Mouse (Mus musculus): ENCODE measurements around the gene Fbxo42. TPM values are rescaled to one million over a fixed set of nuclear protein-coding genes. Genes with fewer than 3 reads are reported as not detected.

Fbxo42 gene
- polyA plus RNA-seq, 1 experiment from 2014 or later: 28.6 TPM

- H3K4me3 ChIP-seq: no peak overlapping the region
Observed at GRCm38 (mm10) chr4:141160193-141160592, 12.5 kb downstream of the Fbxo42 start.

DNA sequence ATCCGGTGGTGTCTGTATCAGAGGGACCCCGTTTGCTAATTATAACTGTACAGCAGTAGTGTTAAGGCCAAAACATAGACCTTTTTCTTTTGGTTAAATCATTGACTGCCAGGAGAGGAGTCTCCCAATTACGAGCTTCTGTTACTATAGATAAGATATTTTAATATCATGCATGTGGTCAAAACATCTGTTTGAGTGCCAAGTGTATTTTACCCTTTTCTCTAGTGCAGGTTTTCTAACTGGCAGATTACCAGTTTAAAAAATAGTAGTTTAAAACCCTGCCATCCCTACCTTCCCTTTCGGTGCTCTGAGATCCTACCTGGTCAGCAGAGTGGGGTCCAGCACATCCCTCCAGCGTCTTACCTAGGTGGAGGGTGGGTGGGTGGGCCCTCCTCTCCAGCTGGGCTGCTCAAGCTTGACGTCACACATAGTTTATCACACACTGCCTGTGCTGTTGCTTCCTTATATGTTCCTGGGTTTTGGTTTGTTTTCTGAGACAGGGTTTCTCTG, 14.0 kb downstream of the Fbxo42 start:
- H3K27ac ChIP-seq: no peak overlapping the region
- H3K9me3 ChIP-seq (replicated peaks): peaks cover 9% of the 10 kb centered on the region; the same call in 1 of the 2 replicates
- WGBS: 96% methylated on average over 6 of the region's 6 CpGs
- no peak overlapping the region for H3K4me2 ChIP-seq (replicated peaks)
- peaks cover 5% of the 10 kb centered on the region; the same call in 1 of the 2 replicates for H3K36me3 ChIP-seq
- no peak overlapping the region for H3K4me3 ChIP-seq
- H3K9ac ChIP-seq: no peak overlapping the region
- ATAC-seq (ENCODE audit: low FRiP score): no peak
- H3K4me1 ChIP-seq: peaks cover 15% of the 10 kb centered on the region
- no peaks in the 10 kb centered on the region for H3K27me3 ChIP-seq

More at GRCm38 (mm10) chr4:141160193-141160592, 12.5 kb downstream of the Fbxo42 start:
- H3K27me3 ChIP-seq: no peaks in the 10 kb centered on the region
- no peak overlapping the region for H3K27ac ChIP-seq
- peaks cover 17% of the 10 kb centered on the region for H3K4me1 ChIP-seq
- H3K9me3 ChIP-seq (replicated peaks): peaks cover 9% of the 10 kb centered on the region; the same call in 1 of the 2 replicates
- no peak for ATAC-seq (ENCODE audit: low FRiP score)
- H3K9ac ChIP-seq: no peak overlapping the region
- peaks cover 5% of the 10 kb centered on the region; the same call in 1 of the 2 replicates for H3K36me3 ChIP-seq
- no peak overlapping the region for H3K4me2 ChIP-seq (replicated peaks)
- WGBS: 92% methylated on average over 4 of the region's 4 CpGs

- peaks cover 13% of the 10 kb centered on the region; the same call in 1 of the 2 replicates for H3K36me3 ChIP-seq
- H3K9me3 ChIP-seq (replicated peaks): peaks cover 9% of the 10 kb centered on the region; the same call in 1 of the 2 replicates
- no peak overlapping the region for H3K9ac ChIP-seq
- H3K4me3 ChIP-seq: no peak overlapping the region
- peaks cover 10% of the 10 kb centered on the region for H3K4me1 ChIP-seq
- H3K4me2 ChIP-seq (replicated peaks): no peak overlapping the region
- WGBS: 91% methylated on average over 5 of the region's 5 CpGs
- H3K27ac ChIP-seq: no peak overlapping the region
- no peak for ATAC-seq (ENCODE audit: low FRiP score)
- H3K27me3 ChIP-seq: no peaks in the 10 kb centered on the region
Observed at GRCm38 (mm10) chr4:141163729-141164128, 16.0 kb downstream of the Fbxo42 start.

- Histone ChIP-seq H3K27ac (no peak overlapping the region), H3K4me2 (replicated peaks) (no peak overlapping the region), H3K9ac (no peak overlapping the region), H3K4me3 (no peak overlapping the region), H3K36me3 (peaks cover 25% of the 10 kb centered on the region), H3K4me1 (no peaks in the 10 kb centered on the region), H3K27me3 (no peaks in the 10 kb centered on the region), H3K9me3 (replicated peaks) (peaks cover 9% of the 10 kb centered on the region; the same call in 1 of the 2 replicates)
- 81% methylated on average over 8 of the region's 8 CpGs for WGBS
- ATAC-seq (ENCODE audit: low FRiP score): no peak
Observed at GRCm38 (mm10) chr4:141165744-141166292, 18.1 kb downstream of the Fbxo42 start.

GRCm38 (mm10) chr4:141167156-141167555, 19.4 kb downstream of the Fbxo42 start:
- Histone ChIP-seq H3K36me3 (peaks cover 38% of the 10 kb centered on the region), H3K27ac (no peak overlapping the region)
- no peak for ATAC-seq (ENCODE audit: low FRiP score)

DNA sequence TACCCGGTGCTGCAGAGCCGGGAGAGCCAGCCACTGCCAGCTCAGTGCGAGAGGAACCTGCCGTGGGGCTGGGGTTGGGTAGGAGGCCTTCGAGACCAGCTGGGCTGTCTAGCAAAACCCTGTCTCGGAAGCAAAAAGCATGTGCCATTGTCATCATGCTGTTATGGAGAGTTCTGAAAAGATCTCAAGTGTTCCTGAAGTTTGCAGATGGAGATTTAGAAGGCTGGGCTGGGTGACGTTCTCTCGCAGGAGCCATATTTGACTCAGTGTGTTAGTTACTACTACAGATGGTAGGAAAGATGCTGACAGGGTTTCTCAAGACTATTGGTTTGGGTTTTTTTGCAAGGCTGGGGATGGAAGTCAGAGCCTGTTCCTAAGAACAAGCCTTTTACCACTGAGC, 24.4 kb downstream of the Fbxo42 start:
- ATAC-seq (ENCODE audit: low FRiP score): no peak
- no peak overlapping the region for H3K4me3 ChIP-seq
- no peak overlapping the region for H3K9ac ChIP-seq
- H3K9me3 ChIP-seq (replicated peaks): no peaks in the 10 kb centered on the region
- H3K27ac ChIP-seq: no peak overlapping the region
- H3K4me1 ChIP-seq: no peaks in the 10 kb centered on the region
- no peak overlapping the region for H3K4me2 ChIP-seq (replicated peaks)
- WGBS: 91% methylated on average over 8 of the region's 8 CpGs
- H3K27me3 ChIP-seq: no peaks in the 10 kb centered on the region
- peaks cover 57% of the 10 kb centered on the region for H3K36me3 ChIP-seq

More at GRCm38 (mm10) chr4:141167156-141167555, 19.4 kb downstream of the Fbxo42 start:
- H3K4me3 ChIP-seq: no peak overlapping the region
- H3K4me1 ChIP-seq: no peaks in the 10 kb centered on the region
- H3K9ac ChIP-seq: no peak overlapping the region
- no peaks in the 10 kb centered on the region for H3K27me3 ChIP-seq
- WGBS: 99% methylated on average over 3 of the region's 3 CpGs
- H3K9me3 ChIP-seq (replicated peaks): peaks cover 9% of the 10 kb centered on the region; the same call in 1 of the 2 replicates
- no peak overlapping the region for H3K4me2 ChIP-seq (replicated peaks)

- Histone ChIP-seq H3K27me3 (no peaks in the 10 kb centered on the region), H3K4me3 (no peak overlapping the region), H3K36me3 (peaks cover 41% of the 10 kb centered on the region), H3K9me3 (replicated peaks) (no peaks in the 10 kb centered on the region), H3K4me1 (peaks cover 6% of the 10 kb centered on the region), H3K9ac (no peak overlapping the region), H3K4me2 (replicated peaks) (no peak overlapping the region), H3K27ac (no peak overlapping the region)
- no peak for ATAC-seq (ENCODE audit: low FRiP score)
- WGBS: 87% methylated on average over 5 of the region's 5 CpGs
Observed at GRCm38 (mm10) chr4:141175783-141176182, 28.1 kb downstream of the Fbxo42 start.

GRCm38 (mm10) chr4:141176328-141176838, 28.7 kb downstream of the Fbxo42 start:
- H3K4me3 ChIP-seq: no peak overlapping the region

GRCm38 (mm10) chr4:141178500-141178899, 30.8 kb downstream of the Fbxo42 start:
- Histone ChIP-seq H3K4me1 (peaks cover 8% of the 10 kb centered on the region), H3K27ac (no peak overlapping the region), H3K4me2 (replicated peaks) (no peak overlapping the region), H3K4me3 (no peak overlapping the region), H3K9ac (no peak overlapping the region), H3K27me3 (no peaks in the 10 kb centered on the region), H3K36me3 (peaks cover 34% of the 10 kb centered on the region), H3K9me3 (replicated peaks) (no peaks in the 10 kb centered on the region)
- ATAC-seq (ENCODE audit: low FRiP score): no peak
- WGBS: 68% methylated on average over 4 of the region's 4 CpGs

More at GRCm38 (mm10) chr4:141176328-141176838, 28.7 kb downstream of the Fbxo42 start:
- no peak for ATAC-seq (ENCODE audit: low FRiP score)
- H3K4me2 ChIP-seq (replicated peaks): no peak overlapping the region
- no peak overlapping the region for H3K9ac ChIP-seq
- H3K36me3 ChIP-seq: peaks cover 41% of the 10 kb centered on the region
- no peaks in the 10 kb centered on the region for H3K9me3 ChIP-seq (replicated peaks)
- 84% methylated on average over 10 of the region's 10 CpGs for WGBS
- no peak overlapping the region for H3K27ac ChIP-seq
- H3K27me3 ChIP-seq: no peaks in the 10 kb centered on the region
- peaks cover 6% of the 10 kb centered on the region for H3K4me1 ChIP-seq

DNA sequence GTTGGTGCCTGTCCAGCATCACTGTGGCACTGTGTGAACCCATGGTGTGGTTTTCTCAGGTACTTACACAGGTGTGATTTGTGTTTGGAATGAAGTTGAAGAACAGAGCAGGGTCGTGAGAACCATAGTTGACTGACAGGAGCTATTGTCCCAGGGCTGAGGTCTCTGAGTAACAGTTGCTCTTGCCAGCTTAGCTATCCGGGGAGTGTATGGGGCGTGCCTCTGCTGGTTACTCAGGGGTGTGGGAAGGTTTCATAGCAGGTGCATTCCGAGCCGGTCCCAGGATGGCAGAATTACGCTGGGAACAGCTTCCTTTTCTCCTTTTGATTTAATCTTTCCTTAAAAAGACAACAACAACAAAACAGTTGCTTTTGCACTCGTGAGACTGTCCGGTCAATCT, 33.1 kb downstream of the Fbxo42 start:
- peaks cover 8% of the 10 kb centered on the region for H3K4me1 ChIP-seq
- H3K9me3 ChIP-seq (replicated peaks): no peaks in the 10 kb centered on the region
- H3K36me3 ChIP-seq: peaks cover 29% of the 10 kb centered on the region
- no peaks in the 10 kb centered on the region for H3K27me3 ChIP-seq
- ATAC-seq (ENCODE audit: low FRiP score): no peak
- WGBS: 85% methylated on average over 8 of the region's 8 CpGs
- no peak overlapping the region for H3K9ac ChIP-seq
- no peak overlapping the region for H3K27ac ChIP-seq
- no peak overlapping the region for H3K4me2 ChIP-seq (replicated peaks)
- no peak overlapping the region for H3K4me3 ChIP-seq

GRCm38 (mm10) chr4:141181981-141182380, 34.3 kb downstream of the Fbxo42 start:
- WGBS: 97% methylated on average over 6 of the region's 6 CpGs
- Histone ChIP-seq H3K9me3 (replicated peaks) (no peaks in the 10 kb centered on the region), H3K9ac (no peak overlapping the region), H3K4me1 (peaks cover 19% of the 10 kb centered on the region), H3K36me3 (peaks cover 24% of the 10 kb centered on the region), H3K27ac (no peak overlapping the region), H3K4me3 (no peak overlapping the region), H3K4me2 (replicated peaks) (no peak overlapping the region), H3K27me3 (no peaks in the 10 kb centered on the region)
- no peak for ATAC-seq (ENCODE audit: low FRiP score)

DNA sequence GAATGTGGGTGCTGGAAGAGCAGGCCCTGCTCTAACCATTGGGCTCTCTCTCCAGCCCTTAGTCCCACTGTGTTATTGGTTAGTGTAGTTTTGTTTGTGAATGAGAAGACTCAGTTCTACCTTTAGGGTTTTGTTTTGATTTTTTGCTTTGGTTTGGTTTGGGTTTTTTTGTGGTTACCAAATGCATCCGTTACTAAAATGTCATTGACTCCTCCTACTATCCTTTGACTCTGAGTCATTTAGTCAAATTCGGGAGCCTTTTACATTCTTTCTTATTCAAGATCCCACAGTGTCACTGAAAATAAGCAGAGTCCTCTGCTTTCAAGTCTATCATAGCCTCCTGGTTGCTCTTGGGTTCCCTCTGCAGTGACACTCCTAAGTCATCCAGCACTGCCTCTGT, 36.2 kb downstream of the Fbxo42 start:
- no peaks in the 10 kb centered on the region for H3K9me3 ChIP-seq (replicated peaks)
- no peak overlapping the region for H3K4me3 ChIP-seq
- no peaks in the 10 kb centered on the region for H3K27me3 ChIP-seq
- H3K36me3 ChIP-seq: peaks cover 27% of the 10 kb centered on the region
- no peak overlapping the region for H3K9ac ChIP-seq
- H3K4me2 ChIP-seq (replicated peaks): no peak overlapping the region
- ATAC-seq (ENCODE audit: low FRiP score): no peak
- no peak overlapping the region for H3K27ac ChIP-seq
- whole genome bisulfite sequencing: 93% methylated on average over 2 of the region's 2 CpGs
- peaks cover 22% of the 10 kb centered on the region for H3K4me1 ChIP-seq

DNA sequence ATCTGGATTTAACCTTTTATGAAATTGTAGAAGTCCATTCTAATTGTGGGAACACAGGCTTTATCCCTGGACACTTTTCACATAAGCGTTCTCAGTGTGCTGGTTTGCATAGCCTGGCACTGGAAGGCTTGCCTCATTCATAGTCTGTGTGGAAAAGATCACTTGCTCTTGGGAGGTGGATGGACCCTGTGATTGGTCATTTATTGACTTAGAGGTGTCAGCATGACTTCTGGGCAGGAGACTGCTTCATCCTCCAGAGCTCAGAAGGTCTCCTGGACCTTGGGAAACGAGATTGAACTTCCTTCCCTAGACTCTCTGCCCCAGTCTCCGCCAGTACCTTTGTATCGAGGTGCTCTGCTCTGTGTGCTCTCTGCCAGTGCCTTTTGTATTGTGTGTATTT, 36.7 kb downstream of the Fbxo42 start:
- no peak overlapping the region for H3K4me2 ChIP-seq (replicated peaks)
- H3K9ac ChIP-seq: no peak overlapping the region
- H3K27ac ChIP-seq: no peak overlapping the region
- no peaks in the 10 kb centered on the region for H3K9me3 ChIP-seq (replicated peaks)
- peaks cover 28% of the 10 kb centered on the region for H3K36me3 ChIP-seq
- no peak for ATAC-seq (ENCODE audit: low FRiP score)
- no peaks in the 10 kb centered on the region for H3K27me3 ChIP-seq
- no peak overlapping the region for H3K4me3 ChIP-seq
- H3K4me1 ChIP-seq: peaks cover 19% of the 10 kb centered on the region
- 96% methylated on average over 4 of the region's 4 CpGs for WGBS
